Mouse (Mus musculus) stomach, embryonic 16.5 days (tissue): ENCODE data around the gene Dkk3. TPM values are rescaled to one million over a fixed set of nuclear protein-coding genes. Genes with fewer than 3 reads are reported as not detected.

Experiments
- ATAC-seq: fragments of 200-750 bp; cut with Nextera tagmentation; 2 replicates; pipeline ENCODE4 v1.8.0; 2017; ENCODE audit warnings: moderate number of reproducible peaks, moderate TSS enrichment; ENCODE audit not compliant: insufficient read depth, low FRiP score
- H3K27ac ChIP-seq: fragments of 300-500 bp; sonication (generic); 2 replicates; pipeline ENCODE4 v1.5.1; 2014; ENCODE audit warnings: low read length
- H3K27me3 ChIP-seq: fragments of 300-500 bp; sonication (generic); 2 replicates; pipeline ENCODE4 v1.6.1; 2014; ENCODE audit warnings: low read length, control low read depth, mixed read lengths; ENCODE audit not compliant: control insufficient read depth, insufficient read depth
- H3K36me3 ChIP-seq: fragments of 300-500 bp; sonication (generic); 2 replicates; pipeline ENCODE4 v1.6.1; 2014; ENCODE audit warnings: low read length; ENCODE audit not compliant: control insufficient read depth, insufficient read depth
- H3K4me1 ChIP-seq: fragments of 300-500 bp; sonication (generic); 2 replicates; pipeline ENCODE4 v1.6.1; 2014; ENCODE audit warnings: low read length, control low read depth, mixed read lengths; ENCODE audit not compliant: control insufficient read depth, insufficient read depth
- H3K4me2 ChIP-seq: fragments of 300-500 bp; sonication (generic); 2 replicates; pipeline ENCODE4 v1.6.1; 2014; ENCODE audit warnings: low read depth, low read length, mixed read lengths
- H3K4me3 ChIP-seq: fragments of 300-500 bp; sonication (generic); replicated peaks from 2 replicates; pipeline ENCODE4 v1.5.1; 2014; ENCODE audit warnings: mild to moderate bottlenecking, low read length
- H3K9ac ChIP-seq: fragments of 300-500 bp; sonication (generic); 2 replicates; pipeline ENCODE4 v1.6.1; 2014; ENCODE audit warnings: low read length
- H3K9me3 ChIP-seq: fragments of 300-500 bp; sonication (generic); replicated peaks from 2 replicates; pipeline ENCODE4 v1.6.1; 2016; ENCODE audit warnings: low read length, control low read depth; ENCODE audit not compliant: control insufficient read depth
- WGBS: fragments of 180-500 bp; shearing (Covaris S2); extraction: QIAGEN DNeasy Blood & Tissue Kit; methylation state at CpG from one replicate; pipeline ENCODE4 v1.1.7; 2014; 5-methylcytosine and 5-hydroxymethylcytosine counted together
- polyA plus RNA-seq: library from polyadenylated mRNA; unstranded; fragments of >200 nt; fragmentation: Nextera tagmentation; extraction: Ambion mirVana; gene quantifications from 2 replicates; pipeline ENCODE4 v1.2.1, GENCODE M21; 2015

Gene Dkk3
- polyA plus RNA-seq, 1 experiment from 2014 or later, result 45.4 TPM

DNA sequence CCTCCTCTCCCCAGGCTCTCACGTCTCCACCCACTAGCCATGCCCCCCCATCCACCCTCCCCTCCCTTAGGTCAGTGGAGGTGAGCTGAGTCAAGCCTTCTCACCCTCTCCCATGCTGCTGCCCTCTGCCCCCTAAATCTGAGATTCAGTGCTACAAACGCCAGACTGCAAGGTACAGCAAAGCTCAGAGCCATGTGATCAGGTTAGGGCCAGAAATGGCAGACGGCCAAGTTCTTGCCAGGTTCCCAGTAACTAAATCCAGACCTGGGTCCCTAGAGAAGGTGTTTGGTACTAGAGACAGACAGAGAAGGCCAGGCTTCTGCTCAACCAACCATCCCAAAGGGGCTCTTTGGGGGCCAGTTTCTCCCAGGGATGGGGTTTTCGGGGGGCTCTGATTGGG, 30.0 kb downstream of the Dkk3 start:
- no peaks in the 10 kb centered on the region for H3K4me1 ChIP-seq
- 54% methylated on average over 4 of the region's 4 CpGs for WGBS
- no peak overlapping the region for H3K27ac ChIP-seq
- no peak overlapping the region for H3K4me3 ChIP-seq
- no peaks in the 10 kb centered on the region for H3K27me3 ChIP-seq
- H3K36me3 ChIP-seq, result no peaks in the 10 kb centered on the region
- ATAC-seq, result no peak
- H3K9me3 ChIP-seq, result no peaks in the 10 kb centered on the region
- no peak overlapping the region for H3K9ac ChIP-seq
- no peak overlapping the region for H3K4me2 ChIP-seq

DNA sequence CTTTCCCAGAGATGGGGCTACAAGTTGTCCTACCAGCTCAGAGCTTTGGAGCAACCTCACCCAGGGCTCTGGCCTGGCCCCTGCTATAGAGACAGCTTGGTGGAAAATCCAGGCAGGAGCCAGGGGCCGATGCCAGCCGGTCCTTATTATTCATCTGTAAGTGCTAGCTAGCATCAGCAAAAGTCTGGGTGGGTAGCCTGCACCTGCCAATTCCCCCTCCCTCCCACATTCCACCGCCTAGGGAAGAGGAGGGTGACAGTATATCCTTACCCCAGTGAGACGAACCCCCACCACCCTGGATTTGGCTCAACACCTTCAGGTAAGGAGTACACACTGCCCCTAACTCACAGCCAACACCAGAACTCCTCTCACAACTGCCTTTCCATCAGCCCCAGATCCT, 30.9 kb downstream of the Dkk3 start:
- Histone ChIP-seq H3K4me1 (no peaks in the 10 kb centered on the region), H3K4me2 (no peak overlapping the region), H3K9me3 (no peaks in the 10 kb centered on the region), H3K4me3 (no peak overlapping the region), H3K9ac (no peak overlapping the region), H3K27ac (no peak overlapping the region), H3K27me3 (no peaks in the 10 kb centered on the region), H3K36me3 (no peaks in the 10 kb centered on the region)
- no peak for ATAC-seq
- 72% methylated on average over 4 of the region's 4 CpGs for WGBS

DNA sequence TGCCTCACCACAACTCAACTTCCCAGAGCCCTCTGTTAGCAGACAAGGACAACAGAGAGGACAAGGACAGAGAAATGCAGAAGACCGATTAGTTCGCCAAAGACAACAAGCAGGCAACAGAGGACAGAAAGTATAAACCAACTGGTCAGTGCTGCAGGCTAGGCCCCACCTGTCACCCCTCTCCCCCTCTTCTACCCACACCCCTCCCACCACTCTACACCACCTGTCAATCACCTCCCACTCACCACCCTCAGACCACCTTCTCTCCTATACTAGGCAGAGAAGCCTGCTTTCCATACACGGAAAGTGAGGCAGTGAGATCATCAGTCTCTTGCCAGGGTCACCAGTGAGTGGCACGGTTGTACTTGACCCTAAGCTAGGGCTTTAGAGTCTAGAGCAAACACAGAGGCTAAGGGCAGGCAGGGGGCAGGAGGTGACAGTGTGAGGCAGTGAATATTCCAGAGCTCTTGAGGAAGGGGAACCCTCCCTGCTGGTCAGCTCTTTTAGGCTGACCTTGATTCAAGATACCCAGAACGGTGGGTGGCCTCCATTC, 31.7 kb downstream of the Dkk3 start:
- H3K4me3 ChIP-seq, result no peak overlapping the region
- H3K9ac ChIP-seq, result no peak overlapping the region
- 48% methylated on average over 5 of the region's 5 CpGs for WGBS
- no peak for ATAC-seq
- H3K27me3 ChIP-seq, result no peaks in the 10 kb centered on the region
- H3K36me3 ChIP-seq, result no peaks in the 10 kb centered on the region
- H3K4me2 ChIP-seq, result no peak overlapping the region
- no peaks in the 10 kb centered on the region for H3K4me1 ChIP-seq
- H3K9me3 ChIP-seq, result no peaks in the 10 kb centered on the region
- H3K27ac ChIP-seq, result no peak overlapping the region

DNA sequence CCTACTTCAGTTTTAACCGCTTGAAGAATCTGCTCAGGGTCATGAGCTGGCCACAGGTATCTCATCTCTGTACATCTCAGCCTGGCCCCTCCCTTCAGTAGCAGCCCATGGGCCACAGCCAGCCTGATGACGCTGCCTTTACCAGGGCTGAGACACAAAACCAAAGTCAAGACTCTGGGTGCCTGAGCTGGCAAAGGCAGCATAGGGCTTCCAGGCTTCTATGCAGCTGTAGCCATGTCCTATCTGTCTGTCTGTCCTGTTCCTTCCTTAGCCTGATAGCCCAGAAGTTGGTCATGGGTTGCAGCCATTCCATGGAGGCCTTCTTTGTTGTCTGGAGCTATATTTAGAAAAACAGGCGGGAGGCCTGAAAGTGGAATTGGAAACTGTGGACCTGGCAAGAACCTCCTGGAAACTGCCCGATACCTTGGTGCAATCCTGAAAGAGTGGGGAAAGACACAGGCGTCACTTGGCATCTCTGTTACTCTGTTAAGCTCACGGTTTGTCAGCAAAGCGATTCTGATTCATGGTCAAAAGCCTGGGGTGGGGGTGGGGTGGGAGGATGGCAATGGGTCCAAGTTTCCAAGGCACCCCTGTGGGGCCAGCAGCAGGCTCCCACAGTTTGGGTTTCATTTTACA, 33.1 kb downstream of the Dkk3 start:
- WGBS, result 86% methylated on average over 7 of the region's 7 CpGs
- no peak for ATAC-seq
- no peak overlapping the region for H3K27ac ChIP-seq
- H3K27me3 ChIP-seq, result no peaks in the 10 kb centered on the region
- H3K36me3 ChIP-seq, result no peaks in the 10 kb centered on the region
- no peaks in the 10 kb centered on the region for H3K9me3 ChIP-seq
- H3K4me3 ChIP-seq, result no peak overlapping the region
- H3K4me2 ChIP-seq, result no peak overlapping the region
- no peaks in the 10 kb centered on the region for H3K4me1 ChIP-seq
- no peak overlapping the region for H3K9ac ChIP-seq

DNA sequence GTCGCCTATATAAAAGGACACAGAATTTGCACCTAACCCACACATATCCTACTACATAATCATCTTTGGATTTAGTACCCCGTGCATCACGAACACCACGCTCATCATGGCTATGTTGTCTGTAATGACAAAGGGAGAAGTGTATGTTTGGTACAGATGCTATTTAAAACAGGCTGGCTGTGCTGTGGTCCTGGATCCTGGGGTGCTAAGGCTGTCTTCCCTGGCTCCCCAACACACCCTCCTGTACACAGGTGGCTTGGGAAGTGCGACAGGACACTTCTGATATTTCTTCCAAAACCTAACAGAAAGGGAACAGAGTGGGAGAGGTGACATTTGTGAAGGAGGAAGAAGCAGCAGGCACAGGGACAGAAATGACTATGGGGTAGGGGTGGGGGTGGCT, 35.2 kb downstream of the Dkk3 start:
- 89% methylated on average over 5 of the region's 5 CpGs for WGBS
- no peak overlapping the region for H3K9ac ChIP-seq
- no peak overlapping the region for H3K27ac ChIP-seq

DNA sequence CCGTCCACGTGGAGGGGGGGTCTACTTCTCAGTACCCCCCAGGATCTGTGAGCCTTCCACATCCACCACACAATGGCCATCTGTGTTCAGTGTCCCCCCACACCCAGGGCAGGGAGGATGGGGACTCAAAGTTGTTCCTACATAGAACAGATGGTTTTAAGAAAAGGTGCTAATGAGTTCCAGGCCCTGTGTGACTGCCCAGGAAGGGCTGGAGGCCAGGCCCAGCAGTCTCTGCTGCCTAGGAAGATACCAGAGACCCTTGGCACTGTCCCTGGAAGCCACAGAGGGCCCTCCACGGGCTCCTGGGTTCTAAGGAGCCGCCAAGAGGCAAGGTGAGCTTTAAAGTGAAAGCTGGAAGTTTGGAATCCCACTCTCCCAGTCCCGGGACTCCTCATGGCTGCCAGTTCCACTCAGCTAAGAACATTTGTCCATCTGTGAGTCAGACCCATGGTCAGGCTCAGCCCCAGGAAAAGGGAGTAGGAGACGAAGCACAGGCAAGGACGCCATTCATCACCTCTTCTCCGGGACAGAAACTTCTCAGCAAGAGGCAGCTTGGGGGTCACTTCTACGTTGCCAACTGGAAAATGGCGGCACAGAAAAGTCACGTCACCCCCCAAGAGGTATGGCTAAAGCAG, 36.9 kb downstream of the Dkk3 start:
- ATAC-seq, result no peak
- Histone ChIP-seq H3K36me3 (no peaks in the 10 kb centered on the region), H3K4me2 (no peak overlapping the region), H3K4me3 (no peak overlapping the region), H3K4me1 (no peaks in the 10 kb centered on the region), H3K9ac (no peak overlapping the region), H3K9me3 (no peaks in the 10 kb centered on the region), H3K27me3 (no peaks in the 10 kb centered on the region), H3K27ac (no peak overlapping the region)
- WGBS, result 76% methylated on average over 11 of the region's 11 CpGs

More for the DNA sequence above, 35.2 kb downstream of the Dkk3 start:
- H3K27me3 ChIP-seq, result no peaks in the 10 kb centered on the region
- H3K4me3 ChIP-seq, result no peak overlapping the region
- H3K4me1 ChIP-seq, result no peaks in the 10 kb centered on the region
- no peaks in the 10 kb centered on the region for H3K9me3 ChIP-seq
- H3K4me2 ChIP-seq, result no peak overlapping the region
- no peak for ATAC-seq
- H3K36me3 ChIP-seq, result no peaks in the 10 kb centered on the region

DNA sequence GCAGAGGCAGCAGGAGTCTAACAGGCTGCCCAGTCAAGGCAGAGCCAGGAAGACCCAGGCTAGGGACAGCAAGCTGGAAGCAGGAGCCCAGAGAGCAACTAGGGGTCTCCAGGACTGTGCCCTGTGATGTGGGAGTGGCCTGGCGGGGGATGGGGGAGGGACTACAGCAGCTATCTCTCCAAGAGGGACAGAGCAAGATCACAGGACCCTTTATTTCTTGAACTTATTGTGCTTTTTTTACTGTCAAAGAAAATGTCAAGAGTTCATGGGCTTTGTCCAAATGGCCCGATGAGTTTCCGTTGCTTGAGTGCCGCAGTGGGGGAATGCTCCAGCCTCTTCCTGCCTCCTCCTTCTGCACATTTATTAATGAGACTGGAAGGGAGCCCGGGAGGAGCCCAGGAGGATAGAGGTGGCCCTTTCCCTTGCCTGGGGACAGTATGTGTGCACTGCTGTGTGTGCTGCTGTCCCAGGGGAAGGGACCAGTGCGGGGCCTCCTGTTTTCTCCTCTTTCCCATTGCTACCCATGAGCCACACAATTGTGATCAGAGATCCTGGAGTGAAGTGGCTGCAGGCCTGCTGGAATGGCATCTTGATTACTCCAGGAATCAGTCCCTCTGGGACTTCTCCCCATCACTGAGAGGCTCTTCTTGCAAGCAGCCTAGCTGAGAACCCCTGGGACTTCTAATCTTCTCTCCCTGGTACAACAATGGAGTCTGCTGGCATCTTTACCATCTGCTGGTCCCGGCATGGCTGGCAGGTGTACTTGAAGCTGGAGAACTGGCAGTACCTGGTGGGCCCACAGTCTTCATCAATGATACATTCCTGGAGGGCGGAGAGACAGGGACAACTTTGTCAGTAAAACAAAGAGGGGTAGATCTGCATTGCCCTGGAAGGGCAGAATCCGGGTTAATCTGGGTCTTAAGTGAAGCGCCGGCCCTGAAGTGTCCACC, 37.7 kb downstream of the Dkk3 start:
- no peaks in the 10 kb centered on the region for H3K9me3 ChIP-seq
- no peak overlapping the region for H3K4me2 ChIP-seq
- H3K4me1 ChIP-seq, result no peaks in the 10 kb centered on the region
- WGBS, result 70% methylated on average over 11 of the region's 11 CpGs
- peak; percentile 27; the same call in 1 of the 2 replicates for ATAC-seq
- no peaks in the 10 kb centered on the region for H3K36me3 ChIP-seq
- no peak overlapping the region for H3K4me3 ChIP-seq
- H3K27me3 ChIP-seq, result no peaks in the 10 kb centered on the region
- no peak overlapping the region for H3K27ac ChIP-seq
- no peak overlapping the region for H3K9ac ChIP-seq

DNA sequence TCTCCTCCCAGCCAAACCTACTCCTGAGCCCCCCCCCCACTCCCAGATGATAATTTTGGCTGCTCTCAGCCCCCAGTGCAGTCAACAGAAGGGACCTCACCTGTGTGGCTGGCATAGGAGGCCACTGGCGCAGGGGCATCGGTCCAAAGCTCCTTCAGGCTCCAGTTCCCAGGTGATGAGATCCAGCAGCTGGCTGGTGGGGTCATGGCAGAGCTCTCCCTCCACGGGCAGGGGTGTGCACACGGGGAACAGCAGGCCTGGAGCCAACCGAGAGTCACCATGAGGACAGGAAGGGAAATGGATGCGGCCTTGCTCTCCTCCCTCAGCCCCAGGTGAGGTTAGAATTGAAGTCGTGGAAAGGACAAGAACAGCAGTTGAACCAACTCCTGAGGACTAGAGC, 39.6 kb downstream of the Dkk3 start:
- H3K4me2 ChIP-seq, result no peak overlapping the region
- no peak overlapping the region for H3K27ac ChIP-seq
- 82% methylated on average over 7 of the region's 7 CpGs for WGBS
- H3K4me3 ChIP-seq, result no peak overlapping the region
- no peak overlapping the region for H3K9ac ChIP-seq
- H3K9me3 ChIP-seq, result no peaks in the 10 kb centered on the region
- no peaks in the 10 kb centered on the region for H3K4me1 ChIP-seq
- H3K27me3 ChIP-seq, result no peaks in the 10 kb centered on the region
- no peaks in the 10 kb centered on the region for H3K36me3 ChIP-seq
- no peak for ATAC-seq

DNA sequence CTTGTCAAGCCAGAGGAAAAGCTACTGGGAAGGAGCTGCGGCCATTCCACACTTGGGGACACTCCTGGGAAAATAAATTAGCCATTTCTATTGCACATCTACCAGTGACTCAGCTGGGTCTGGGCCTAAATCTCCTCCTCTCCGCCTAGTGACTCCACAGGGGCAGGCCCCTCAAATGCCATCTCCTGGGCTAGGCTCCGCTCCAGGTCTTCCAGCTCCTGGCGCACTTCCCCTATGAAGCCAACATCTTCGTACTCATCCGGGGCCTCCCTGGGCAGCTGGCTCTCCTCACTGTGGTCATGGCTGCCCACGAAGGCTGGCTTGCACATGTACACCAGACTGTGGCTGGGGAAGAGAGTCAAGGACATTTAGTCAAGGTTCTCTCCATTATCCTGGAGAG, 40.8 kb downstream of the Dkk3 start:
- Histone ChIP-seq H3K4me2 (no peak overlapping the region), H3K9ac (no peak overlapping the region), H3K4me1 (no peaks in the 10 kb centered on the region), H3K27me3 (no peaks in the 10 kb centered on the region), H3K9me3 (no peaks in the 10 kb centered on the region), H3K36me3 (no peaks in the 10 kb centered on the region), H3K27ac (no peak overlapping the region), H3K4me3 (no peak overlapping the region)
- ATAC-seq, result no peak
- WGBS, result 87% methylated on average over 7 of the region's 7 CpGs
